In the genomic region with DNA sequence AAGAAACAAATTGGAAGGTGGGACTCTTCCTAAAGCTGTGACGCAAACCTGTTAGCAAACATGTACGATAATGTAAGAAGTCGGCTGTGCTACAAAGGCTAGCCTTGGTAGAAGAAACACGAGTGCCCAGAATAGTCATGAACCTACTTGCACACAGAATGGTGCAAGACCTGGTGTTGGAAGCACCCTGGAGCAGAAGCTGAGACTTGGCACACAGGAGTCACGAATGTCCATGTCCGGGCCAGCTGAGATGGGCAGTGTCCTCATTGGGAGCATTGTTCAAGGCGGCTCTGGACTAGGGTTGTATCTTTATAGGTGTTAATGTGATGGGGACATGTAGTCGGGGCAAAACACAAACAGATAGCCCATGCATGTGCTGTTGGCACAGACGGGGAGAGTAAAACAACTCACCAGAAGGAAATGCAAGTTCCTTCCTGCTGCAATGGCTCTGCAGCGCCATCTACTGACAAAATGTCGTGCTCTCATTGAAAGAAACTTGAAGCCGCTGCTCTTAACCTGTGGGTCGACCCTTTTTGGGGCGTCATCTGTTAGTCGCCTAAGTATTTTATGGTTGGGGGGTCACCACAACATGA, we compare ENCODE assay signal across 9 mouse cellular contexts. TPM values are rescaled to one million over a fixed set of nuclear protein-coding genes. Genes with fewer than 3 reads are reported as not detected.
DNase-seq lines count a peak whose midpoint lies in the region; ATAC-seq and TF ChIP-seq lines count a peak whose summit lies in the region.
"Had no signal": no experiment of that assay in that cellular context is flagged by ENCODE, and none has a peak within 500 bp of the region (broad histone marks: within the 10 kb centered on the region; RNA-seq: fewer than 3 reads in every experiment).

No protein-coding gene starts in this region.

- no peaks in the 10 kb centered on the region for H3K36me3 ChIP-seq in kidney, adult 2 months (ENCODE audit: control insufficient read depth, insufficient read depth, low read length)
- H3K36me3 ChIP-seq in kidney, embryonic 16.5 days (ENCODE audit: insufficient read depth, low read length), result no peaks in the 10 kb centered on the region
- no peaks in the 10 kb centered on the region for H3K36me3 ChIP-seq in midbrain, embryonic 11.5 days (ENCODE audit: control insufficient read depth, insufficient read depth, low read length)
- H3K36me3 ChIP-seq in stomach, postnatal 0 days (ENCODE audit: control insufficient read depth, insufficient read depth, low read length), result no peaks in the 10 kb centered on the region

- DNase-seq in kidney, adult 2 months, result peak; percentile 41
- peak; percentile 36 for DNase-seq in adrenal gland, adult 2 months
- DNase-seq in embryo, embryonic 11 days, result peak; percentile 88
- peak; percentile 45 to 75 for DNase-seq in heart, postnatal 10 days
- peak; percentile 27 to 36 for DNase-seq in layer of hippocampus, postnatal 36 days
- DNase-seq in midbrain, embryonic 11.5 days (ENCODE audit: low spot score, missing footprints), result peak; percentile 98
- DNase-seq in stomach, postnatal 0 days (ENCODE audit: low spot score), result peak; percentile 75

- no peak; the same call in 1 of the 2 replicates for ATAC-seq in kidney, embryonic 16.5 days (ENCODE audit: low FRiP score, low TSS enrichment)
- ATAC-seq in midbrain, embryonic 11.5 days (ENCODE audit: low FRiP score), result peak; percentile 55; the same call in 1 of the 2 replicates
- no peak for ATAC-seq in stomach, postnatal 0 days (ENCODE audit: low FRiP score, low TSS enrichment)

- TF ChIP-seq CTCF in kidney, adult 2 months (conservative IDR thresholded peaks at IDR 0.05; ENCODE audit: insufficient read depth, insufficient read length, low read depth, low read length), result peak; percentile 92
- peak; percentile 93 for TF ChIP-seq CTCF in stomach, postnatal 0 days (IDR thresholded peaks at IDR 0.05; ENCODE audit: low read depth)

- H3K4me1 ChIP-seq in kidney, adult 2 months (ENCODE audit: control insufficient read depth, insufficient read depth, low read length), result peaks cover 3% of the 10 kb centered on the region; the same call in 1 of the 2 replicates
- H3K4me1 ChIP-seq in kidney, embryonic 16.5 days (ENCODE audit: insufficient read depth, low read length), result no peaks in the 10 kb centered on the region
- no peaks in the 10 kb centered on the region for H3K4me1 ChIP-seq in midbrain, embryonic 11.5 days (ENCODE audit: control insufficient read depth, insufficient read depth, low read length)
- H3K4me1 ChIP-seq in stomach, postnatal 0 days (replicated peaks; ENCODE audit: control insufficient read depth, insufficient read depth), result no peaks in the 10 kb centered on the region

- intact Hi-C loops in heart, postnatal 10 days (cut with DNase I), result loop anchor here (1.0 to 5.0 kb wide), 2 partner anchors 58 to 317 kb away; no protein-coding TSS in a partner anchor

- no peak overlapping the region for H3K4me3 ChIP-seq in kidney, adult 2 months (ENCODE audit: insufficient read depth, low read depth, low read length)
- no peak overlapping the region for H3K4me3 ChIP-seq in kidney, embryonic 16.5 days (ENCODE audit: low read length)
- H3K4me3 ChIP-seq in midbrain, embryonic 11.5 days (ENCODE audit: low read depth, low read length), result no peak overlapping the region
- H3K4me3 ChIP-seq in stomach, postnatal 0 days (ENCODE audit: low read depth, low read length), result no peak overlapping the region
- H3K4me3 ChIP-seq: erythroblast, embryonic 14.5 days had no signal

- no peak overlapping the region for H3K4me2 ChIP-seq in kidney, embryonic 16.5 days (replicated peaks; ENCODE audit: low read depth, low read length)
- H3K4me2 ChIP-seq in midbrain, embryonic 11.5 days, result no peak overlapping the region
- no peak overlapping the region for H3K4me2 ChIP-seq in stomach, postnatal 0 days (replicated peaks; ENCODE audit: low read depth)

- WGBS in kidney, adult 2 months, result 30% methylated on average over 15 of the region's 15 CpGs
- WGBS in kidney, embryonic 16.5 days, result 33% methylated on average over 15 of the region's 15 CpGs
- 31% methylated on average over 15 of the region's 15 CpGs for WGBS in midbrain, embryonic 11.5 days
- WGBS in stomach, postnatal 0 days, result 30% methylated on average over 15 of the region's 15 CpGs

- no peak for TF ChIP-seq EP300 in stomach, postnatal 0 days (optimal IDR thresholded peaks at IDR 0.05)

- no peaks in the 10 kb centered on the region for H3K27me3 ChIP-seq in kidney, adult 2 months (replicated peaks; ENCODE audit: control insufficient read depth, insufficient read depth, low read length)
- no peaks in the 10 kb centered on the region for H3K27me3 ChIP-seq in kidney, embryonic 16.5 days (ENCODE audit: insufficient read depth, low read length)
- H3K27me3 ChIP-seq in midbrain, embryonic 11.5 days (ENCODE audit: control insufficient read depth, insufficient read depth, low read length), result no peaks in the 10 kb centered on the region
- H3K27me3 ChIP-seq in stomach, postnatal 0 days (ENCODE audit: control insufficient read depth, insufficient read depth, low read length), result no peaks in the 10 kb centered on the region

- no peak overlapping the region for H3K27ac ChIP-seq in kidney, adult 2 months (ENCODE audit: insufficient read depth, low read depth, low read length)
- no peak overlapping the region for H3K27ac ChIP-seq in kidney, embryonic 16.5 days (ENCODE audit: low read length)
- no peak overlapping the region for H3K27ac ChIP-seq in midbrain, embryonic 11.5 days (ENCODE audit: low read depth, low read length)
- no peak overlapping the region for H3K27ac ChIP-seq in stomach, postnatal 0 days (replicated peaks)

- H3K9me3 ChIP-seq in kidney, embryonic 16.5 days (ENCODE audit: low read length), result no peaks in the 10 kb centered on the region
- H3K9me3 ChIP-seq in midbrain, embryonic 11.5 days (ENCODE audit: control insufficient read depth, low read length), result no peaks in the 10 kb centered on the region
- H3K9me3 ChIP-seq in stomach, postnatal 0 days (ENCODE audit: control insufficient read depth, low read length), result no peaks in the 10 kb centered on the region

- H3K9ac ChIP-seq in kidney, embryonic 16.5 days (replicated peaks; ENCODE audit: low read length), result no peak overlapping the region
- no peak overlapping the region for H3K9ac ChIP-seq in midbrain, embryonic 11.5 days (ENCODE audit: low read length)
- H3K9ac ChIP-seq in stomach, postnatal 0 days (ENCODE audit: low read length), result no peak overlapping the region

- TF ChIP-seq POLR2A in kidney, adult 2 months (IDR thresholded peaks at IDR 0.05; ENCODE audit: low read depth, low read length), result no peak

RNA-seq across cellular contexts. Expression of a gene that starts 15.2 kb away (rescaled TPM):
- polyA plus RNA-seq in kidney, adult 2 months (2012; rRNA removed), result 3.4 and 4.1 TPM in 2 replicates
- 33.0 and 35.2 TPM in 2 replicates for polyA plus RNA-seq in kidney, embryonic 16.5 days (2015; fragmentation: Nextera tagmentation; extraction: Ambion mirVana)
- 10 to 100 TPM in 1 of 2 experiments, 1 to 10 TPM in 1; 6.9 to 10.2 TPM for total RNA-seq in adrenal gland, adult 2 months (2021)
- 0.80 and 1.4 TPM in 2 replicates for polyA plus RNA-seq in adrenal gland, adult 2 months (2012; rRNA removed)
- total RNA-seq in heart, postnatal 10 days (2021), result 1 to 10 TPM; 4.2 to 5.4 TPM
- total RNA-seq in layer of hippocampus, postnatal 36 days (2021), result 10 to 100 TPM; 11.6 to 13.0 TPM
- 32.0 and 32.3 TPM in 2 replicates for polyA plus RNA-seq in midbrain, embryonic 11.5 days (2014; fragmentation: Nextera tagmentation; extraction: Ambion mirVana)
- polyA plus RNA-seq in stomach, postnatal 0 days (2015; fragmentation: Nextera tagmentation; extraction: Ambion mirVana), result 10.2 and 10.4 TPM in 2 replicates

RNA-seq across cellular contexts. Expression of a gene that starts 41.8 kb away (rescaled TPM):
- polyA plus RNA-seq in kidney, adult 2 months (2012; rRNA removed), result 1.3 and 1.4 TPM in 2 replicates
- 10.3 TPM in 2 replicates for polyA plus RNA-seq in kidney, embryonic 16.5 days (2015; fragmentation: Nextera tagmentation; extraction: Ambion mirVana)
- total RNA-seq in adrenal gland, adult 2 months (2021), result 1 to 10 TPM; 1.5 to 3.2 TPM
- polyA plus RNA-seq in adrenal gland, adult 2 months (2012; rRNA removed), result 3.5 and 3.7 TPM in 2 replicates
- total RNA-seq in heart, postnatal 10 days (2021), result 1 to 10 TPM; 4.1 to 4.6 TPM
- total RNA-seq in layer of hippocampus, postnatal 36 days (2021), result 1 to 10 TPM; 1.3 to 1.8 TPM
- polyA plus RNA-seq in midbrain, embryonic 11.5 days (2014; fragmentation: Nextera tagmentation; extraction: Ambion mirVana), result 9.0 and 9.6 TPM in 2 replicates
- 1.9 and 2.3 TPM in 2 replicates for polyA plus RNA-seq in stomach, postnatal 0 days (2015; fragmentation: Nextera tagmentation; extraction: Ambion mirVana)

RNA-seq across cellular contexts. Expression of a gene that starts 55.0 kb away (rescaled TPM):
- polyA plus RNA-seq in kidney, adult 2 months (2012; rRNA removed), result 0.27 and 0.39 TPM in 2 replicates
- 0.41 and 0.54 TPM in 2 replicates for polyA plus RNA-seq in kidney, embryonic 16.5 days (2015; fragmentation: Nextera tagmentation; extraction: Ambion mirVana)
- total RNA-seq in adrenal gland, adult 2 months (2021), result 10 to 100 TPM in 1 of 2 experiments, 1 to 10 TPM in 1; 5.8 to 11.0 TPM
- 6.9 and 7.3 TPM in 2 replicates for polyA plus RNA-seq in adrenal gland, adult 2 months (2012; rRNA removed)
- total RNA-seq in heart, postnatal 10 days (2021), result under 1 TPM; 0.10 to 0.17 TPM
- 10 to 100 TPM; 25.9 to 28.9 TPM for total RNA-seq in layer of hippocampus, postnatal 36 days (2021)
- 3.4 and 3.5 TPM in 2 replicates for polyA plus RNA-seq in midbrain, embryonic 11.5 days (2014; fragmentation: Nextera tagmentation; extraction: Ambion mirVana)
- 0.70 and 0.92 TPM in 2 replicates for polyA plus RNA-seq in stomach, postnatal 0 days (2015; fragmentation: Nextera tagmentation; extraction: Ambion mirVana)

Comparison
In these comparisons a context has a peak if more than half of its experiments do, and no peak if none do; other contexts are left out.
1. DNase-seq: peak in every context shown above with its lines; median percentile 98 in midbrain, embryonic 11.5 days; 88 in embryo, embryonic 11 days; 75 in stomach, postnatal 0 days; 60 in heart, postnatal 10 days; 41 in kidney, adult 2 months; 36 in adrenal gland, adult 2 months; 32 in layer of hippocampus, postnatal 36 days.